In the genomic region with DNA sequence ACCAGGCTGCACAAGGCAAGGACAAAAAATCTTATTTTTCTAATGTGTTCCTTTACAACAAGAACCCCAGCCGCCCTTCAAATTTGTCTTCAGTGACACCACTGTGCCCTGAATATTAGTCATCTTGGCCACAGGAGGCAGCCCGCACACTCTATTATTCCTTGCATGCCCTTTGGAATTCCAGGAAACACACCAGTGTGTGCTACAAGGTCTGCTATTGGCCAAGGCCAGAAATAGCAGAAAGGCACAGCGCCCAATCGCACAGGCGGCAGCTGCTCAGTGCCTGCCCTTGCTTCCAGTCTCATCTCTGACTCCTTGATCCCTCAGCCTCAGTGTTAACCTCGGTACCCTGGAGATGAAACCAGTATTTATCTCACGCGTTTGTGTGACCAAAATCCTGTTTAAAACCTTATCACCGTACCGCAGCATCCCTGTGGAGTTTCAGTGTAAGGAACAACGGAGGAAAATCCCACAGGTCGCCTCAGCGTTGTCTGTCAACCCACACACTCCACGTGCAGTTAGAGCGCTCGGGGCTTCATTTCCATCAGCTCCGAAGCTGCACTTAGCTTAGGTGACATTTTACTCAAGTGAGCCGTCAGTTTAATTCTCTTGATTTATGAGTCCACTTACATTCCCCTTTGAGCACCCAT, we compare ENCODE assay signal across 9 mouse cellular contexts.
A peak's percentile ranks its signal among the peaks of the same experiment; 100 is the strongest.
DNase-seq lines count a peak whose midpoint lies in the region; ATAC-seq lines count a peak whose summit lies in the region.
"Had no signal": no experiment of that assay in that cellular context is flagged by ENCODE, and none has a peak within 500 bp of the region (broad histone marks: within the 10 kb centered on the region; RNA-seq: fewer than 3 reads in every experiment).

No protein-coding gene starts in this region.

- peak; percentile 93 for ATAC-seq in hindbrain, embryonic 16.5 days
- ATAC-seq in stomach, embryonic 16.5 days (ENCODE audit: insufficient read depth, low FRiP score) = no peak; the same call in 1 of the 2 replicates
- no peak for ATAC-seq in granulocyte monocyte progenitor cell, adult 5-6 weeks (replicated peaks; ENCODE audit: poor library complexity, severe bottlenecking)

- WGBS in hindbrain, embryonic 16.5 days = 39% methylated on average over 18 of the region's 18 CpGs
- WGBS in stomach, embryonic 16.5 days = 33% methylated on average over 18 of the region's 18 CpGs

- no peak overlapping the region for H3K9ac ChIP-seq in hindbrain, embryonic 16.5 days (ENCODE audit: low read depth, low read length)
- H3K9ac ChIP-seq in stomach, embryonic 16.5 days (ENCODE audit: low read length) = no peak overlapping the region
- H3K9ac ChIP-seq: embryonic facial prominence, embryonic 12.5 days had no signal

- peaks cover 3% of the 10 kb centered on the region for H3K9me3 ChIP-seq in hindbrain, embryonic 16.5 days (ENCODE audit: control insufficient read depth, low read length)
- H3K9me3 ChIP-seq in stomach, embryonic 16.5 days (replicated peaks; ENCODE audit: control insufficient read depth, low read length) = no peaks in the 10 kb centered on the region

- intact Hi-C loops in left cerebral cortex, postnatal 4 days (cut with DNase I) = no loop called here
- intact Hi-C loops in left cerebral cortex, postnatal 25 days (cut with DNase I) = no loop called here

- no peak overlapping the region for H3K27ac ChIP-seq in hindbrain, embryonic 16.5 days (ENCODE audit: low read depth, low read length)
- no peak overlapping the region for H3K27ac ChIP-seq in stomach, embryonic 16.5 days (ENCODE audit: low read length)
- H3K27ac ChIP-seq: embryonic facial prominence, embryonic 12.5 days had no signal

- peak overlapping the region; percentile 5; the same call in 1 of the 2 replicates for H3K4me3 ChIP-seq in hindbrain, embryonic 16.5 days (ENCODE audit: low read length)
- H3K4me3 ChIP-seq in stomach, embryonic 16.5 days (replicated peaks; ENCODE audit: low read length) = no peak overlapping the region
- H3K4me3 ChIP-seq: embryonic facial prominence, embryonic 12.5 days had no signal

- H3K27me3 ChIP-seq in hindbrain, embryonic 16.5 days (replicated peaks; ENCODE audit: control insufficient read depth, insufficient read depth, low read length) = no peaks in the 10 kb centered on the region
- H3K27me3 ChIP-seq in stomach, embryonic 16.5 days (ENCODE audit: control insufficient read depth, insufficient read depth, low read length) = no peaks in the 10 kb centered on the region
- H3K27me3 ChIP-seq: embryonic facial prominence, embryonic 12.5 days had no signal

- peak overlapping the region; percentile 48 for H3K4me2 ChIP-seq in hindbrain, embryonic 16.5 days (ENCODE audit: low read length)
- peak overlapping the region; percentile 19; the same call in 1 of the 2 replicates for H3K4me2 ChIP-seq in stomach, embryonic 16.5 days (ENCODE audit: low read depth, low read length)
- H3K4me2 ChIP-seq: embryonic facial prominence, embryonic 12.5 days had no signal

- DNase-seq in left cerebral cortex, postnatal 4 days = peak; percentile 29
- DNase-seq in left cerebral cortex, adult 8-10 months (ENCODE audit: low spot score in 2 of 2) = no peak
- DNase-seq in gastrocnemius, adult 18-20 months (ENCODE audit: low spot score) = peak; percentile 37
- DNase-seq in lung, postnatal 10 days = peak; percentile 16
- no peak for DNase-seq in left cerebral cortex, postnatal 25 days (ENCODE audit: low spot score in 2 of 2)

- H3K4me1 ChIP-seq in hindbrain, embryonic 16.5 days (ENCODE audit: control insufficient read depth, insufficient read depth, low read depth, low read length) = peaks cover 4% of the 10 kb centered on the region; the same call in 1 of the 2 replicates
- H3K4me1 ChIP-seq in stomach, embryonic 16.5 days (ENCODE audit: control insufficient read depth, insufficient read depth, low read length) = no peaks in the 10 kb centered on the region
- H3K4me1 ChIP-seq: embryonic facial prominence, embryonic 12.5 days had no signal

- H3K36me3 ChIP-seq in hindbrain, embryonic 16.5 days (ENCODE audit: control insufficient read depth, insufficient read depth, low read length) = no peaks in the 10 kb centered on the region
- H3K36me3 ChIP-seq in stomach, embryonic 16.5 days (ENCODE audit: control insufficient read depth, insufficient read depth, low read length) = no peaks in the 10 kb centered on the region
- H3K36me3 ChIP-seq: embryonic facial prominence, embryonic 12.5 days had no signal

Comparison
In these comparisons a context has a peak if more than half of its experiments do, and no peak if none do; other contexts are left out.
1. DNase-seq: peak in left cerebral cortex, postnatal 4 days (single experiment), gastrocnemius, adult 18-20 months (single experiment) and lung, postnatal 10 days (single experiment); none in left cerebral cortex, adult 8-10 months (0 of 2) and left cerebral cortex, postnatal 25 days (0 of 2).